Mouse (Mus musculus) cerebellum, adult 2 months (tissue): ENCODE data around the gene Trim32.

Experiments
- CTCF ChIP-seq: fragments of 200-500 bp; IDR thresholded peaks from 2 replicates; pipeline ENCODE4 v1.5.1; 2011; ENCODE audit warnings: low read depth, mild to moderate bottlenecking, control low read depth, low read length, moderate library complexity, borderline replicate concordance; ENCODE audit not compliant: insufficient read depth
- POLR2A ChIP-seq: fragments of 200-500 bp; IDR thresholded peaks from 2 replicates; pipeline ENCODE4 v1.6.1; 2011; ENCODE audit warnings: low read length, control low read depth, borderline replicate concordance; ENCODE audit not compliant: insufficient read depth

GRCm38 (mm10) chr4:65608112-65608511, 3.3 kb downstream of the Trim32 start:
- no peak for TF ChIP-seq CTCF
- TF ChIP-seq POLR2A = no peak
